16 mouse cellular contexts compared by ENCODE assay signal in the genomic region with DNA sequence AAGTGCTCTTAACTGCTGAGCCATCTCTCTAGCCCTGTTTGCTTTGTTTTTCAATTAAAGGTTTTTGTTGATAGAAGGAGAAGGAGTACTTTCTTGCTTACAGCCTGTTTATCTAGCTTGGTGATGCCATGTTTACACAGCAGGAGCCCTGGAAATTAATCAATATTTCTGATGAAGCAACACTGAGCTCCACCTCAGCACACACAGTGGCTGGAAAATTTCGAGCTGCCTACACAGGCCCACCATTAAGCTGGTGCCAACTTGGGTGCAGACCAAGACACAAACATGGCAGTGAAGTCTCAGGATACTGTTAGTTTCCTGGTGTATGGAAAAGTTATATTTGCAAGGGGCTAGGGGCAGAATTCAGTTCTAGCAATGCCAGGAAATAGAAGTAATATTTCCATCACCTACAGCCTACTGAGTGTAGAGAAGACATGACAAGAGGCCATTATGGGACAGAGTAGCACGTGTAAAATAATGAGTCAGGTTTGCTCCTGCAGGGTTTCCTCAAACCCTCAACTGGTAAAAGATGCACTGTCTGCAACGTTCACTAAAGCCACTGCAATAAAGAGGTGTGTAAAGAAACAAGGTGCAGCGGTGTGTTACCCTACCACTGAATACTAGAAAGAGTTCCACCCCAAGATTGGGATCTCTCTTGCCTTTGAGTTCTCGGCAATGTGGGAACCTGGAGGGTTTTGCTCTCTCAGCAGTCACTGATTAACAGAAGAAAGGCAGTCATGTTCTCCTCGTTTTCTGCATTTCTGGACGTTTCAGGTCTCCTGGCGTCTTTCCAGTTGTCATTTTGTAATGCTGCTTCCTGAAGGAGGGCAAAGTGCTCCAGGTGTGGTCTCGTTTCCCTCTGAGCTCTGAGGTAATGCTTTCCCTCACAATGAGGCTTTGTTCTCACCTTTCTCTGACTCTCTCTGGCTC.
DNase-seq lines count a peak whose midpoint lies in the region; ATAC-seq and TF ChIP-seq lines count a peak whose summit lies in the region.
"Had no signal": no experiment of that assay in that cellular context is flagged by ENCODE, and none has a peak within 500 bp of the region (broad histone marks: within the 10 kb centered on the region; RNA-seq: fewer than 3 reads in every experiment).

No protein-coding gene starts in this region.

- no peaks in the 10 kb centered on the region for H3K9me3 ChIP-seq in liver, embryonic 12.5 days (replicated peaks)
- H3K9me3 ChIP-seq in intestine, embryonic 14.5 days (ENCODE audit: control insufficient read depth, low read length): no peaks in the 10 kb centered on the region; the same call in 1 of the 2 replicates
- H3K9me3 ChIP-seq in kidney, embryonic 15.5 days (replicated peaks): no peaks in the 10 kb centered on the region
- no peaks in the 10 kb centered on the region for H3K9me3 ChIP-seq in forebrain, postnatal 0 days (ENCODE audit: low read length)
- H3K9me3 ChIP-seq: embryonic facial prominence, embryonic 12.5 days; neural tube, embryonic 13.5 days had no signal

- no peak for TF ChIP-seq POLR2A in liver, adult 2 months (IDR thresholded peaks at IDR 0.05; ENCODE audit: extremely low read depth, insufficient read depth, low read length)
- no peak for TF ChIP-seq POLR2A in small intestine, adult 2 months (IDR thresholded peaks at IDR 0.05; ENCODE audit: low read depth, low read length)

- no peak overlapping the region for H3K9ac ChIP-seq in liver, adult 2 months (ENCODE audit: low read depth, low read length)
- H3K9ac ChIP-seq in liver, embryonic 12.5 days: no peak overlapping the region
- no peak overlapping the region for H3K9ac ChIP-seq in intestine, embryonic 14.5 days (ENCODE audit: low read length)
- H3K9ac ChIP-seq in kidney, embryonic 15.5 days: no peak overlapping the region
- no peak overlapping the region for H3K9ac ChIP-seq in forebrain, postnatal 0 days
- H3K9ac ChIP-seq: embryonic facial prominence, embryonic 12.5 days; liver, embryonic 14.5 days; neural tube, embryonic 13.5 days had no signal

- H3K4me2 ChIP-seq in liver, embryonic 12.5 days: no peak overlapping the region
- no peak overlapping the region for H3K4me2 ChIP-seq in intestine, embryonic 14.5 days (ENCODE audit: low read length)
- H3K4me2 ChIP-seq in kidney, embryonic 15.5 days: no peak overlapping the region
- H3K4me2 ChIP-seq in forebrain, postnatal 0 days (ENCODE audit: low read depth): no peak overlapping the region
- H3K4me2 ChIP-seq: embryonic facial prominence, embryonic 12.5 days; neural tube, embryonic 13.5 days had no signal

- H3K4me1 ChIP-seq in liver, adult 2 months (ENCODE audit: control insufficient read depth, insufficient read depth, low read length): peaks cover 4% of the 10 kb centered on the region
- no peaks in the 10 kb centered on the region for H3K4me1 ChIP-seq in liver, embryonic 12.5 days
- H3K4me1 ChIP-seq in intestine, embryonic 14.5 days (replicated peaks; ENCODE audit: control insufficient read depth, insufficient read depth, low read length): 0 out of 2 replicates have a peak, but pooled peaks cover 1% of the 10 kb centered on the region
- peaks cover 24% of the 10 kb centered on the region for H3K4me1 ChIP-seq in kidney, embryonic 15.5 days
- H3K4me1 ChIP-seq in small intestine, adult 2 months (ENCODE audit: control insufficient read depth, insufficient read depth, insufficient read length, low read length): peaks cover 14% of the 10 kb centered on the region; the same call in 1 of the 2 replicates
- peaks cover 3% of the 10 kb centered on the region; the same call in 1 of the 2 replicates for H3K4me1 ChIP-seq in forebrain, postnatal 0 days (ENCODE audit: insufficient read depth)

- 17% methylated on average over 9 of the region's 9 CpGs for WGBS in liver, adult 2 months
- WGBS in liver, embryonic 12.5 days (ENCODE audit: insufficient replicate concordance): 55% methylated on average over 9 of the region's 9 CpGs
- 51% methylated on average over 9 of the region's 9 CpGs for WGBS in intestine, embryonic 14.5 days
- WGBS in kidney, embryonic 15.5 days: 45% methylated on average over 9 of the region's 9 CpGs
- WGBS in small intestine, adult 2 months: 21% methylated on average over 9 of the region's 9 CpGs
- 49% methylated on average over 9 of the region's 9 CpGs for WGBS in forebrain, postnatal 0 days

- TF ChIP-seq CTCF in liver, adult 2 months (IDR thresholded peaks at IDR 0.05; ENCODE audit: low read depth, low read length): no peak
- TF ChIP-seq CTCF in small intestine, adult 2 months (IDR thresholded peaks at IDR 0.05; ENCODE audit: extremely low read depth, insufficient read length, insufficient replicate concordance, low read depth, low read length): no peak
- no peak for TF ChIP-seq CTCF in layer of hippocampus, adult 2 months (conservative IDR thresholded peaks at IDR 0.05)
- no peak for TF ChIP-seq CTCF in forebrain, postnatal 0 days (IDR thresholded peaks at IDR 0.05; ENCODE audit: low read depth)

- no peaks in the 10 kb centered on the region for H3K36me3 ChIP-seq in liver, adult 2 months (ENCODE audit: control insufficient read depth, insufficient read depth, low read length)
- no peaks in the 10 kb centered on the region for H3K36me3 ChIP-seq in liver, embryonic 12.5 days
- no peaks in the 10 kb centered on the region for H3K36me3 ChIP-seq in intestine, embryonic 14.5 days (ENCODE audit: control insufficient read depth, insufficient read depth, low read length)
- no peaks in the 10 kb centered on the region for H3K36me3 ChIP-seq in kidney, embryonic 15.5 days
- H3K36me3 ChIP-seq in small intestine, adult 2 months (ENCODE audit: control insufficient read depth, insufficient read depth, low read length): no peaks in the 10 kb centered on the region
- no peaks in the 10 kb centered on the region for H3K36me3 ChIP-seq in forebrain, postnatal 0 days (ENCODE audit: insufficient read depth)
- H3K36me3 ChIP-seq: embryonic facial prominence, embryonic 12.5 days; neural tube, embryonic 13.5 days had no signal

- H3K27ac ChIP-seq in liver, adult 2 months (replicated peaks; ENCODE audit: insufficient read depth, low read depth, low read length): no peak overlapping the region
- H3K27ac ChIP-seq in liver, embryonic 12.5 days: no peak overlapping the region
- peak overlapping the region; percentile 77 for H3K27ac ChIP-seq in intestine, embryonic 14.5 days (ENCODE audit: low read depth)
- peak overlapping the region; percentile 57 for H3K27ac ChIP-seq in kidney, embryonic 15.5 days
- H3K27ac ChIP-seq in small intestine, adult 2 months (ENCODE audit: insufficient read depth, low read depth, low read length): peak overlapping the region; percentile 83
- H3K27ac ChIP-seq in layer of hippocampus, adult 2 months: no peak overlapping the region
- no peak overlapping the region for H3K27ac ChIP-seq in forebrain, postnatal 0 days (ENCODE audit: low read depth, low read length)
- H3K27ac ChIP-seq: embryonic facial prominence, embryonic 12.5 days; liver, embryonic 14.5 days; neural tube, embryonic 13.5 days had no signal

- H3K27me3 ChIP-seq in liver, adult 2 months (ENCODE audit: control insufficient read depth, insufficient read depth, low read length): no peaks in the 10 kb centered on the region
- H3K27me3 ChIP-seq in liver, embryonic 12.5 days (replicated peaks): no peaks in the 10 kb centered on the region
- no peaks in the 10 kb centered on the region for H3K27me3 ChIP-seq in intestine, embryonic 14.5 days (replicated peaks; ENCODE audit: control insufficient read depth, insufficient read depth, low read length)
- H3K27me3 ChIP-seq in kidney, embryonic 15.5 days: no peaks in the 10 kb centered on the region
- H3K27me3 ChIP-seq in small intestine, adult 2 months (ENCODE audit: control insufficient read depth, insufficient read depth, low read length): no peaks in the 10 kb centered on the region
- no peaks in the 10 kb centered on the region for H3K27me3 ChIP-seq in forebrain, postnatal 0 days (ENCODE audit: insufficient read depth, low read length)
- H3K27me3 ChIP-seq: embryonic facial prominence, embryonic 12.5 days; neural tube, embryonic 13.5 days; Patski had no signal

- no peak overlapping the region for H3K4me3 ChIP-seq in liver, adult 2 months (ENCODE audit: insufficient read depth, low read depth, low read length)
- H3K4me3 ChIP-seq in liver, embryonic 12.5 days: no peak overlapping the region
- H3K4me3 ChIP-seq in intestine, embryonic 14.5 days (ENCODE audit: low read depth, low read length): no peak overlapping the region
- H3K4me3 ChIP-seq in kidney, embryonic 15.5 days (replicated peaks): no peak overlapping the region
- H3K4me3 ChIP-seq in small intestine, adult 2 months (ENCODE audit: low read depth, low read length): peak overlapping the region; percentile 16; the same call in 1 of the 2 replicates
- no peak overlapping the region for H3K4me3 ChIP-seq in layer of hippocampus, adult 2 months
- no peak overlapping the region for H3K4me3 ChIP-seq in forebrain, postnatal 0 days (ENCODE audit: low read depth, low read length)
- H3K4me3 ChIP-seq: embryonic facial prominence, embryonic 12.5 days; neural tube, embryonic 13.5 days had no signal

- ATAC-seq in liver, embryonic 12.5 days: no peak
- peak; percentile 93 for ATAC-seq in intestine, embryonic 14.5 days (replicated peaks; ENCODE audit: low FRiP score, low TSS enrichment, low read depth)
- peak; percentile 63 for ATAC-seq in kidney, embryonic 15.5 days (replicated peaks; ENCODE audit: low FRiP score)
- ATAC-seq in forebrain, postnatal 0 days: no peak
- ATAC-seq: CD4-positive, CD25-positive, alpha-beta regulatory T cell, adult 4 months; Patski had no signal

- peak; percentile 95 for DNase-seq in liver, adult 2 months (ENCODE audit: extremely low read depth, low read depth, low spot score)
- peak; percentile 59 for DNase-seq in intestine, embryonic 14.5 days (ENCODE audit: low spot score)
- DNase-seq in layer of hippocampus, adult 2 months (ENCODE audit: low spot score in 2 of 2): no peak
- no peak for DNase-seq in forebrain, postnatal 0 days
- DNase-seq: adrenal gland, postnatal 25 days; cerebellum, adult 11-12 months; heart, postnatal 4 days; midbrain, embryonic 14.5 days had no signal

- H3K79me2 ChIP-seq in liver, adult 2 months (ENCODE audit: control insufficient read depth, insufficient read depth, low read length): no peaks in the 10 kb centered on the region

Comparison
In these comparisons a context has a peak if more than half of its experiments do, and no peak if none do; other contexts are left out.
1. DNase-seq: peak in liver, adult 2 months (single experiment) and intestine, embryonic 14.5 days (single experiment); none in layer of hippocampus, adult 2 months (0 of 2) and forebrain, postnatal 0 days (single experiment).
2. H3K27ac ChIP-seq: peak in intestine, embryonic 14.5 days (single experiment), kidney, embryonic 15.5 days (single experiment) and small intestine, adult 2 months (single experiment); none in liver, adult 2 months (single experiment), liver, embryonic 12.5 days (single experiment), layer of hippocampus, adult 2 months (single experiment) and forebrain, postnatal 0 days (single experiment).
3. ATAC-seq: peak in intestine, embryonic 14.5 days (single experiment) and kidney, embryonic 15.5 days (single experiment); none in liver, embryonic 12.5 days (single experiment) and forebrain, postnatal 0 days (single experiment).